Mouse (Mus musculus) kidney, embryonic 15.5 days (tissue): Measurements from ENCODE around the gene Rb1. TPM values are rescaled to one million over a fixed set of nuclear protein-coding genes. Genes with fewer than 3 reads are reported as not detected.

Source experiments
- ATAC-seq: fragments of 200-750 bp; cut with Nextera tagmentation; replicated peaks from 2 replicates; pipeline ENCODE4 v1.8.0; 2017; ENCODE audit warnings: moderate TSS enrichment; ENCODE audit not compliant: low FRiP score
- H3K27ac ChIP-seq: fragments of 300-500 bp; sonication (generic); 2 replicates; pipeline ENCODE4 v1.5.1; 2015; ENCODE audit warnings: mild to moderate bottlenecking, inconsistent platforms
- H3K27me3 ChIP-seq: fragments of 300-500 bp; sonication (generic); 2 replicates; pipeline ENCODE4 v1.6.1; 2015; ENCODE audit warnings: inconsistent platforms
- H3K36me3 ChIP-seq: fragments of 300-500 bp; sonication (generic); 2 replicates; pipeline ENCODE4 v1.6.1; 2015; ENCODE audit warnings: inconsistent platforms
- H3K4me1 ChIP-seq: fragments of 300-500 bp; sonication (generic); 2 replicates; pipeline ENCODE4 v1.6.1; 2015; ENCODE audit warnings: inconsistent platforms
- H3K4me2 ChIP-seq: fragments of 300-500 bp; sonication (generic); 2 replicates; pipeline ENCODE4 v1.6.1; 2015; ENCODE audit warnings: moderate library complexity, mild to moderate bottlenecking, inconsistent platforms
- H3K4me3 ChIP-seq: fragments of 300-500 bp; sonication (generic); replicated peaks from 2 replicates; pipeline ENCODE4 v1.5.1; 2015; ENCODE audit warnings: mild to moderate bottlenecking, inconsistent platforms
- H3K9ac ChIP-seq: fragments of 300-500 bp; sonication (generic); 2 replicates; pipeline ENCODE4 v1.6.1; 2015; ENCODE audit warnings: mild to moderate bottlenecking, inconsistent platforms
- H3K9me3 ChIP-seq: fragments of 300-500 bp; sonication (generic); replicated peaks from 2 replicates; pipeline ENCODE4 v1.6.1; 2016; ENCODE audit warnings: inconsistent platforms
- WGBS: fragments of 180-500 bp; shearing (Covaris S2); methylation state at CpG from one replicate; pipeline ENCODE4 v1.1.7; 2015; ENCODE audit warnings: mixed read lengths; 5-methylcytosine and 5-hydroxymethylcytosine counted together
- polyA plus RNA-seq: library from polyadenylated mRNA; unstranded; fragments of >200 nt; fragmentation: Nextera tagmentation; extraction: Ambion mirVana; gene quantifications from 2 replicates; pipeline ENCODE4 v1.2.1, GENCODE M21; 2015

Gene Rb1
- polyA plus RNA-seq, 1 experiment from 2014 or later, result 16.2 TPM

DNA sequence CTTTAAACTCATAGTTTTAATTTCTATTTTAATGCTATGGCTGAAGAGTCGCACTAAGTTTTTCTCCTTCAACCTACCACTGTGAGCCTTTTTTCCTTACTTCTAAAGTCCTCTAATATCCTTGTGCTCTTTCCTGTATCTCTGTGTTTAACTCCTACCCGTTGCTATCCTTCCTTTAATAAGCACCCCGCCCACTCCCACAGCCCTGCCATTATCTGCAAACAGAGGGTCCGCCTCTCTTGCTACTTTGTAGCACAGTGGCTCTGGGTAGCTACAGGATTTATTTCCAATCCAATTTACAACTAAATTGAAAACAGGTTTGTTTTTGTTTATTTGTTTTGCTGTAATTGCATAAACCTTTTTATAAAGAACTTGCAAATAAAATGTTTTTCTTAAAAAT lies 23.8 kb downstream of the Rb1 start:
- H3K9me3 ChIP-seq, result no peaks in the 10 kb centered on the region
- no peaks in the 10 kb centered on the region for H3K27me3 ChIP-seq
- H3K9ac ChIP-seq, result no peak overlapping the region
- H3K4me2 ChIP-seq, result no peak overlapping the region
- H3K4me1 ChIP-seq, result no peaks in the 10 kb centered on the region
- no peak overlapping the region for H3K4me3 ChIP-seq
- whole genome bisulfite sequencing, result 67% methylated on average over 4 of the region's 4 CpGs
- ATAC-seq, result no peak
- H3K27ac ChIP-seq, result no peak overlapping the region
- H3K36me3 ChIP-seq, result no peaks in the 10 kb centered on the region

GRCm38 (mm10) chr14:73295512-73295911 lies 30.1 kb downstream of the Rb1 start:
- no peak overlapping the region for H3K9ac ChIP-seq
- H3K36me3 ChIP-seq, result no peaks in the 10 kb centered on the region
- H3K27me3 ChIP-seq, result no peaks in the 10 kb centered on the region
- whole genome bisulfite sequencing, result 76% methylated on average over 2 of the region's 2 CpGs
- H3K4me2 ChIP-seq, result no peak overlapping the region
- no peak for ATAC-seq
- no peak overlapping the region for H3K4me3 ChIP-seq
- H3K27ac ChIP-seq, result no peak overlapping the region
- no peaks in the 10 kb centered on the region for H3K4me1 ChIP-seq
- no peaks in the 10 kb centered on the region for H3K9me3 ChIP-seq

GRCm38 (mm10) chr14:73293616-73294015 lies 32.0 kb downstream of the Rb1 start:
- no peak overlapping the region for H3K27ac ChIP-seq
- no peak overlapping the region for H3K4me3 ChIP-seq
- no peak for ATAC-seq
- H3K4me1 ChIP-seq, result no peaks in the 10 kb centered on the region
- no peak overlapping the region for H3K4me2 ChIP-seq
- no peaks in the 10 kb centered on the region for H3K9me3 ChIP-seq
- H3K27me3 ChIP-seq, result no peaks in the 10 kb centered on the region
- 93% methylated on average over 2 of the region's 2 CpGs for WGBS
- H3K36me3 ChIP-seq, result 0 out of 2 replicates have a peak, but pooled peaks cover 5% of the 10 kb centered on the region
- no peak overlapping the region for H3K9ac ChIP-seq

DNA sequence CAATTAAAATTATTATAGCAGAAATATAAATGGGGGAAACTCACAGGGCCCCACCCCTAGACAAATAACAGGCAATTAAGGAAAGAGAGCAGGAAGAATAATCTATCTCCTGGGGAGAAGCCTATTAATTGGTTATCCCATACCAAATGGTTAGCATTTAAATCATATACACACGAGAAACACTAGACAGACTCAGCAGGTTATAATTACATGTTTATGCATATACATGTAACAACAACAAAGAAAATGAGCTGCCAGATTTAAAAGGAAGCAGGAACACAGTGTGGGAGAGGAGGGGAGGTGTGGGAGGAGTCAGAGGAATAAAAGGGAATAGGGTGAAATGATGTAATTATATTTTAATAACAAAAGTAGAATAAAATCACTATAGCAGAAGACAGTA lies 33.2 kb downstream of the Rb1 start:
- no peaks in the 10 kb centered on the region for H3K27me3 ChIP-seq
- H3K4me3 ChIP-seq, result no peak overlapping the region
- H3K4me2 ChIP-seq, result no peak overlapping the region
- no peak for ATAC-seq
- H3K4me1 ChIP-seq, result no peaks in the 10 kb centered on the region
- no peak overlapping the region for H3K27ac ChIP-seq
- H3K36me3 ChIP-seq, result 0 out of 2 replicates have a peak, but pooled peaks cover 5% of the 10 kb centered on the region
- WGBS, result 76% methylated on average over 1 of the region's 1 CpGs
- H3K9ac ChIP-seq, result no peak overlapping the region
- H3K9me3 ChIP-seq, result no peaks in the 10 kb centered on the region

GRCm38 (mm10) chr14:73289915-73290314 lies 35.7 kb downstream of the Rb1 start:
- Histone ChIP-seq H3K9me3 (no peaks in the 10 kb centered on the region), H3K27ac (no peak overlapping the region), H3K4me2 (no peak overlapping the region), H3K36me3 (0 out of 2 replicates have a peak, but pooled peaks cover 5% of the 10 kb centered on the region), H3K9ac (no peak overlapping the region), H3K4me1 (no peaks in the 10 kb centered on the region), H3K4me3 (no peak overlapping the region), H3K27me3 (no peaks in the 10 kb centered on the region)
- 82% methylated on average over 2 of the region's 2 CpGs for WGBS
- ATAC-seq, result no peak

DNA sequence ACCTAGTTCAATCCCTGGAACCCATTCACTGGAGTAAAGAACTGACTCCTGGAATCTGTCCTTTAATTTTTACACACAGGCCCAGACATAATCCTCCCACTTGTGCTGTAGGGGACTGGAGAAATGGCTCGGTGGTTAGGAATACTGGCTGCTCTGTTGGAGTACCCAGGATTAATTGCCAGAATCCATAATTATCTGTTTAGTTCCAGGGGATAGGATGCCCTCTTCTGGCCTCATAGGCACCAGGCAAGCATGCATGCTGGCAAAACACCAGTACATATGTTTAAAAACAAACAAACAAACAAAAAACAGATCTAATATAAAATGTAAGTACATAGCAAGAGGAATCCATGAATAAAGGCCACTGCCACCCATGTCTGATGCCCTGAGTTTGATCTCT lies 44.6 kb downstream of the Rb1 start:
- ATAC-seq, result no peak

GRCm38 (mm10) chr14:73279096-73279495 lies 46.5 kb downstream of the Rb1 start:
- Histone ChIP-seq H3K4me3 (no peak overlapping the region), H3K4me1 (no peaks in the 10 kb centered on the region), H3K27ac (no peak overlapping the region), H3K4me2 (no peak overlapping the region), H3K36me3 (no peaks in the 10 kb centered on the region; the same call in 1 of the 2 replicates), H3K9ac (no peak overlapping the region), H3K27me3 (no peaks in the 10 kb centered on the region), H3K9me3 (no peaks in the 10 kb centered on the region)
- no peak for ATAC-seq
- WGBS, result 87% methylated on average over 6 of the region's 6 CpGs

More for the DNA sequence above, 44.6 kb downstream of the Rb1 start:
- Histone ChIP-seq H3K27me3 (no peaks in the 10 kb centered on the region), H3K27ac (no peak overlapping the region), H3K9ac (no peak overlapping the region), H3K36me3 (0 out of 2 replicates have a peak, but pooled peaks cover 3% of the 10 kb centered on the region), H3K9me3 (no peaks in the 10 kb centered on the region), H3K4me3 (no peak overlapping the region), H3K4me1 (no peaks in the 10 kb centered on the region), H3K4me2 (no peak overlapping the region)
- 17% methylated on average over 1 of the region's 1 CpGs for WGBS

DNA sequence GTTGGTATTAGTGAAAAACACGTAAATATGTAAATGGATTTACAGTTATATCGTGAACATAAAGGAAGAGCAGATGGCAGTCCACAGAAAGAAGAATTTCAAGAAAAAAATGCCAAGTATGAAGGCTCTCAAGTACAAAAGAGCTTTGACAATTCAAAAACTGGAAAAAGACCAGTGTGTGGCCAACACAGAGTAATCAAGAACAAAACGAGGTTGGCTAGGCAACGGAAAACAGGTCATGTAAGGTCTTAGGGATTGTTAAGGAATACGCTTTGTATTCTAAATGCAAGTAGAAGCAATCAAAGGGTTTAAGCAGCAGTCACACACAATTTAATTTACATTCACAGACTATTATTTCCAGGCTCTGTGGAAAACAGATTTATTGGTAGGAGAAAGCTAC lies 53.8 kb downstream of the Rb1 start:
- H3K27me3 ChIP-seq, result no peaks in the 10 kb centered on the region
- no peaks in the 10 kb centered on the region for H3K9me3 ChIP-seq
- H3K4me2 ChIP-seq, result no peak overlapping the region
- no peaks in the 10 kb centered on the region for H3K4me1 ChIP-seq
- ATAC-seq, result no peak
- 83% methylated on average over 5 of the region's 5 CpGs for WGBS
- H3K36me3 ChIP-seq, result peaks cover 3% of the 10 kb centered on the region; the same call in 1 of the 2 replicates
- no peak overlapping the region for H3K27ac ChIP-seq
- no peak overlapping the region for H3K4me3 ChIP-seq
- no peak overlapping the region for H3K9ac ChIP-seq

GRCm38 (mm10) chr14:73266166-73266565 lies 59.5 kb downstream of the Rb1 start:
- H3K4me1 ChIP-seq, result no peaks in the 10 kb centered on the region
- 86% methylated on average over 3 of the region's 3 CpGs for WGBS
- H3K27ac ChIP-seq, result no peak overlapping the region
- peaks cover 9% of the 10 kb centered on the region; the same call in 1 of the 2 replicates for H3K9me3 ChIP-seq
- H3K27me3 ChIP-seq, result no peaks in the 10 kb centered on the region
- ATAC-seq, result no peak
- H3K9ac ChIP-seq, result no peak overlapping the region
- no peak overlapping the region for H3K4me3 ChIP-seq
- no peak overlapping the region for H3K4me2 ChIP-seq
- H3K36me3 ChIP-seq, result peaks cover 30% of the 10 kb centered on the region

DNA sequence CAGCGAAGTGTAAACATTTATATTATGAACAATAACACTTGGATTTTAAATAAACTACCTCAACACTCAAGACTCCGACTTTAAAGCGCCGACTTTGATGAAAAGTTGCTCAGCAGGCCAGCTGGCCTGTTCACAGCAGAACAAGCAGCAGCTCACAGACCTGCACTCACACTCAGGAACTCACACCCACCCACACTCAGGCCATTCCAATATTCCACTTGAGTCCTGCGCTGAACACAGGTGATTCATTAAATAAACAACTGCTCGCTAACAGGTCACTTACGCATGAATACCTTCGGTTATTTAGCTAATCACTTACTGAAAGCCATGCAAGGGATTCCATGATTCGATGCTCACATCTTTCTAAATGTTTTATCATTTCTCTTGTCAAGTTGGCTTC lies 63.4 kb downstream of the Rb1 start:
- no peak overlapping the region for H3K4me3 ChIP-seq
- WGBS, result 86% methylated on average over 9 of the region's 9 CpGs
- ATAC-seq, result no peak
- no peak overlapping the region for H3K4me2 ChIP-seq
- H3K4me1 ChIP-seq, result no peaks in the 10 kb centered on the region
- H3K27ac ChIP-seq, result no peak overlapping the region
- peaks cover 9% of the 10 kb centered on the region; the same call in 1 of the 2 replicates for H3K9me3 ChIP-seq
- peaks cover 27% of the 10 kb centered on the region for H3K36me3 ChIP-seq
- no peaks in the 10 kb centered on the region for H3K27me3 ChIP-seq
- H3K9ac ChIP-seq, result no peak overlapping the region

DNA sequence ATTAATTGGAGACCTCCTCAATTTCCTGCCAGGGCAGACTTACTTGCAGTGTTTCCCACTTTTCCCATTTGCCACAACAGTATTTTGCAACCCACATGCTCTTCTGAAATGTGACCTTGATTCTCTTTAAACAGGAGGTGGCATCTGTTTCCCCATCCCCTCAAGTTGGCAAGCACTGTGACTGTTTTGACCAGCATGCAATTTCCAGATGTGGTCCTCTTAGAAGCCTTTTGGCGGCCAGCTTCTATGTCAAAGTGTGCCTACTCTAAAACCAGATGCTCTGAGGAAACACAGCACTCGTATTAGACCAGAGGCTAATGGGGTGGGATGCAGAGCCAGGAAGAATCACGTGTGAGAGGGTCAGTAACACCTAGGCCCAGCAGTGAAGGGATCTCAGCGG lies 67.4 kb downstream of the Rb1 start:
- H3K4me2 ChIP-seq, result no peak overlapping the region
- WGBS, result 58% methylated on average over 4 of the region's 4 CpGs
- no peak for ATAC-seq

GRCm38 (mm10) chr14:73257348-73257747 lies 68.3 kb downstream of the Rb1 start:
- H3K36me3 ChIP-seq, result peaks cover 4% of the 10 kb centered on the region; the same call in 1 of the 2 replicates
- no peaks in the 10 kb centered on the region for H3K27me3 ChIP-seq
- 51% methylated on average over 7 of the region's 7 CpGs for WGBS
- H3K4me3 ChIP-seq, result no peak overlapping the region
- ATAC-seq, result no peak
- no peak overlapping the region for H3K4me2 ChIP-seq
- no peak overlapping the region for H3K27ac ChIP-seq
- H3K9ac ChIP-seq, result no peak overlapping the region
- H3K9me3 ChIP-seq, result no peaks in the 10 kb centered on the region
- peaks cover 10% of the 10 kb centered on the region for H3K4me1 ChIP-seq

More for the DNA sequence above, 67.4 kb downstream of the Rb1 start:
- H3K9ac ChIP-seq, result no peak overlapping the region
- H3K36me3 ChIP-seq, result peaks cover 10% of the 10 kb centered on the region; the same call in 1 of the 2 replicates
- no peaks in the 10 kb centered on the region for H3K9me3 ChIP-seq
- H3K27me3 ChIP-seq, result no peaks in the 10 kb centered on the region
- no peak overlapping the region for H3K27ac ChIP-seq
- no peak overlapping the region for H3K4me3 ChIP-seq
- H3K4me1 ChIP-seq, result peaks cover 6% of the 10 kb centered on the region

DNA sequence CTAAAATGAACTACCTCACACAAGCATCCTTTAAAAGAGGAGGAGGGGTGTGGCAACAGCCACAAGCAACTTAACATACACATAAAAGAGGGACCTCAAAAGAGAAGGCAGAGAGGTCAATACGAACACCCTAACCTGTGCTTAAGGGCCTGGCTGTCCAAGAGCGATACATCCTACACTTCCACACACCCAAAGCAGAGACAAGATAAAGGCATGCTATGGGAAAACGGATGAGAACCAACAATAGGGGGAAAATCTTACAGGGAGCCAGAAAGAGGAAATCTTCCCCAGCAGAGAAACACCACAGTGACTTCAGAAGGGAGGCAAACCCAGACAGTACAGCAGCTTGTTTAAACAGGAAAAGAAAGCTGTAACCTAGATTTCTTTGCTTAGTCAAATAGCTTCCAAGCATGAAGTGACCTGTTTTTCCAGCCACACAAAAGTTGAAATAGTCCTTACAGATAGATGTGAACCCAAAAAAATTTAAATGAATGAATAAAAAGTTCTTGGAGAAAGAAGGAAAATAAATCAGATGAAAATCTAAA lies 70.1 kb downstream of the Rb1 start:
- Histone ChIP-seq H3K27me3 (no peaks in the 10 kb centered on the region), H3K9me3 (no peaks in the 10 kb centered on the region), H3K36me3 (no peaks in the 10 kb centered on the region), H3K4me1 (peaks cover 10% of the 10 kb centered on the region), H3K27ac (no peak overlapping the region), H3K9ac (no peak overlapping the region), H3K4me2 (no peak overlapping the region), H3K4me3 (no peak overlapping the region)
- no peak for ATAC-seq
- WGBS, result 70% methylated on average over 3 of the region's 3 CpGs
